Mouse (Mus musculus) limb, embryonic 12.5 days (tissue): ENCODE results near the gene Ubxn4. TPM values are rescaled to one million over a fixed set of nuclear protein-coding genes. Genes with fewer than 3 reads are reported as not detected.

Source experiments
- ATAC-seq: fragments of 200-750 bp; cut with Nextera tagmentation; 2 replicates; pipeline ENCODE4 v1.8.0; 2017; ENCODE audit warnings: low read depth, moderate TSS enrichment; ENCODE audit not compliant: insufficient number of reproducible peaks, insufficient read depth, low FRiP score, low TSS enrichment
- H3K27ac ChIP-seq: fragments of 300-500 bp; sonication (generic); 2 replicates; pipeline ENCODE4 v1.5.1; 2016; ENCODE audit warnings: mild to moderate bottlenecking, moderate library complexity
- H3K27me3 ChIP-seq: fragments of 300-500 bp; sonication (generic); 2 replicates; pipeline ENCODE4 v1.6.1; 2016; ENCODE audit warnings: mild to moderate bottlenecking, moderate library complexity
- H3K36me3 ChIP-seq: fragments of 300-500 bp; sonication (generic); 2 replicates; pipeline ENCODE4 v1.6.1; 2016; ENCODE audit warnings: mild to moderate bottlenecking, moderate library complexity
- H3K4me1 ChIP-seq: fragments of 300-500 bp; sonication (generic); replicated peaks from 2 replicates; pipeline ENCODE4 v1.6.1; 2016
- H3K4me2 ChIP-seq: fragments of 300-500 bp; sonication (generic); 2 replicates; pipeline ENCODE4 v1.6.1; 2016; ENCODE audit warnings: mild to moderate bottlenecking, moderate library complexity
- H3K4me3 ChIP-seq: fragments of 300-500 bp; sonication (generic); replicated peaks from 2 replicates; pipeline ENCODE4 v1.5.1; 2016; ENCODE audit warnings: mild to moderate bottlenecking
- H3K9ac ChIP-seq: fragments of 300-500 bp; sonication (generic); replicated peaks from 2 replicates; pipeline ENCODE4 v1.6.1; 2016; ENCODE audit warnings: mild to moderate bottlenecking, moderate library complexity
- H3K9me3 ChIP-seq: fragments of 300-500 bp; sonication (generic); 2 replicates; pipeline ENCODE4 v1.6.1; 2016; ENCODE audit warnings: mild to moderate bottlenecking, moderate library complexity
- WGBS: fragments of 180-500 bp; shearing (Covaris S2); methylation state at CpG from one replicate; pipeline ENCODE4 v1.1.7; 2016; 5-methylcytosine and 5-hydroxymethylcytosine counted together
- polyA plus RNA-seq: library from polyadenylated mRNA; unstranded; fragments of >200 nt; fragmentation: Nextera tagmentation; extraction: Ambion mirVana; gene quantifications from 2 replicates; pipeline ENCODE4 v1.2.1, GENCODE M21; 2016

Ubxn4 gene
- polyA plus RNA-seq, 1 experiment from 2014 or later, result 67.8 TPM

DNA sequence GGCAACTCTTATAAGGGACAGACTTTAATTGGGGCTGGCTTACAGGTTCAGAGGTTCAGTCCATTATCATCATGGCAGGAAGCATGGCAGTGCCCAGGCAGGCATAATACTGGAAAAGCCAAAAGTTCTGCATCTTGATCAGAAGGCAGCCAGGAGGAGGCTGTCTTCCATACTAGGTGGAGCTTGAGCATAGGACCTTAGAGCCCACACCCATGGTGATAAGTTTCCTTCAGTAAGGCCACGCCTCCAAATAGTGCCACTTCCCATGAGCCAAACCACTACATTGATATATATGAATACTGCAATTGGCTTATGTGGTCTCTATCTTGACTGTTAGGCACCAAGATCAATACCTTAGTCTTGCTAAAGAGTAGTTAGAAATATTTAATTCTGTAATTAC, 32.1 kb downstream of the Ubxn4 start:
- H3K27me3 ChIP-seq, result no peaks in the 10 kb centered on the region
- no peak overlapping the region for H3K4me3 ChIP-seq
- no peak overlapping the region for H3K27ac ChIP-seq
- peaks cover 90% of the 10 kb centered on the region for H3K36me3 ChIP-seq
- H3K4me1 ChIP-seq, result no peaks in the 10 kb centered on the region
- H3K4me2 ChIP-seq, result no peak overlapping the region
- H3K9me3 ChIP-seq, result no peaks in the 10 kb centered on the region
- no peak overlapping the region for H3K9ac ChIP-seq
- ATAC-seq, result no peak
- WGBS, result 85% methylated on average over 1 of the region's 1 CpGs

DNA sequence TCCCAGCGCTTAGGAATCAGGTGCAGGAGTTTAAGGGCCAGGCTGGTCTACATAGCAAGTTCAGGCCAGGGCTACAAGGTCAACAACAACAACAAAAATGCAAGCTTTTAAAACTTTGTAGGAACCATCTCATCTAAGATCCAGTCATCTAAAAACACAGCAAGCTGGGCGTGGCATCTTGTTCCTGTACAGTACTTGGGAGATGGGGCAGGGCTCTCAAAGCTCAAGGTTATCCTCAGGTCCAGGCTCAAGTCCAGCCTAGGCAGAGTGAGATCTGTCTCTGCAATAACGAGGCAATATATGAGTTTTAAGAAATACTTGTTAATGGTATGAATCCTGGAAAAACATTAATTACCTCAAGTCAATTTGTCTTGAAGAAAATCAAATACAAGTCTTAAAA, 34.8 kb downstream of the Ubxn4 start:
- Histone ChIP-seq H3K27ac (no peak overlapping the region), H3K27me3 (no peaks in the 10 kb centered on the region), H3K4me1 (no peaks in the 10 kb centered on the region), H3K4me3 (no peak overlapping the region), H3K9me3 (no peaks in the 10 kb centered on the region), H3K36me3 (peaks cover 77% of the 10 kb centered on the region), H3K4me2 (no peak overlapping the region), H3K9ac (no peak overlapping the region)
- ATAC-seq, result no peak
- WGBS, result 94% methylated on average over 3 of the region's 3 CpGs

DNA sequence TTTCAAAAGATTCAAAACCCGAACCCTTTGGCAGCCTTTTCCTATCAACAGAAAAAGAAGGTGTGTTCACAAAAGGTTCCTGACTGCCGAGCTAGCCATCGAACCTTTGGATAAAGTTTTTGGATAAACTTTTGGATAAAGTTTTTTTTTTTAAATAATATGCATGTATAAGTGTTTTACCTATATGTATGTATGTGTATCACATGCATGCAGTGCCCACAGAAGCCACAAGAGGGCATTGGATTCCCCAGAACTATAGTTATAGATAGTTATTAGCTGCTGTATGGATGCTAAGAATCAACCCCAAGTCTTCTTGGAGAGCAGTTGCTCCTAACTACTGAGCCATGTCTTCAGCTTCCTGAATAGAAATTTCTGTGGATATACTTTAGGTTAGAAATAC, 38.0 kb downstream of the Ubxn4 start:
- Histone ChIP-seq H3K27ac (no peak overlapping the region), H3K9me3 (no peaks in the 10 kb centered on the region), H3K9ac (no peak overlapping the region), H3K4me3 (no peak overlapping the region), H3K4me1 (no peaks in the 10 kb centered on the region), H3K4me2 (no peak overlapping the region), H3K36me3 (peaks cover 50% of the 10 kb centered on the region), H3K27me3 (no peaks in the 10 kb centered on the region)
- ATAC-seq, result no peak
- WGBS, result 93% methylated on average over 3 of the region's 3 CpGs

DNA sequence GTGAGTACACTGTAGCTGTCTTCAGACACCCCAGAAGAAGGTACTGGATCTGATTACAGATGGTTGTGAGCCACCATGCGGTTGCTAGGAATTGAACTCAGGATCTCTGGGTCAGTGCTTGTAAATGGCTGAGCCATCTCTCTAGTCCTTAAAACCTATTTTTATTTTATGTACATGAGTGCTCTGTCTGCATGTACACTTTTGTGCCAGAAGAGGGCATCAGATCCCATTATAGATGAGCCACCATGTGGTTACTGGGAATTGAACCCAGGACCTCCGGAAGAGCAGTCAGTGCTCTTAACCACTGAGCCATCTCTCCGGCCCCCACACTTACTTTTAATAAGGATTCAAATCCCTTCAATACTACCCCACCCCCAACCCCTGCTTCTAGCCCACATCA, 39.2 kb downstream of the Ubxn4 start:
- H3K27me3 ChIP-seq, result no peaks in the 10 kb centered on the region
- WGBS, result 95% methylated on average over 3 of the region's 3 CpGs
- H3K9me3 ChIP-seq, result no peaks in the 10 kb centered on the region
- H3K27ac ChIP-seq, result no peak overlapping the region
- no peak for ATAC-seq
- H3K4me3 ChIP-seq, result no peak overlapping the region
- no peaks in the 10 kb centered on the region for H3K4me1 ChIP-seq
- no peak overlapping the region for H3K4me2 ChIP-seq
- no peak overlapping the region for H3K9ac ChIP-seq
- peaks cover 38% of the 10 kb centered on the region for H3K36me3 ChIP-seq

DNA sequence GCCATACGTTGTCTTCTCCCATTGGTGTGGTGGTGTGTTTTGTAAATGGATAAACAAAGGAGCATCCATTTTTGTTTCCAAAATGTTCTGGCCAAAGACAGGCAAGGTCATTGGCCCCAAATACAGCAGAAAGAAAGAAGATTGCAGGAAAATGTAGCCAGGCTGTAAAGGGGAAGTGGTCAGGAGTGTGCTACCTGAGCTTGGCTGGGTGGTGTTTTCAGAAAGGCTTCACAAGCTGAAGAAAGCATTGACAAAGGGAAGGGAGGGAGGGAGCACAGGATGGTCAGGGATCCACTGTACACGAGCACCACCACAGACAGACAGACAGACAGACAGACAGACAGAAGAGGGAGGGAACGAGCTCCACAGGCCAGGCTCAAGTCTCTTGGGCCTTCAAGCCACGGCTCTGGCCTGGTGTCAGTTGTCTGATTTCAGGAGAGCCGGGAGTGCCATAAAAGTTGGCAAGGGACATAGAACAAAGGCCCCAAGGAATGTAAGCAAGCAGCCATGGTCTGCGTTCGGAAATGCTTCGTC, 40.5 kb downstream of the Ubxn4 start:
- WGBS, result 77% methylated on average over 8 of the region's 8 CpGs
- Histone ChIP-seq H3K4me3 (no peak overlapping the region), H3K9ac (no peak overlapping the region), H3K4me2 (no peak overlapping the region), H3K27ac (no peak overlapping the region), H3K4me1 (no peaks in the 10 kb centered on the region), H3K9me3 (no peaks in the 10 kb centered on the region), H3K36me3 (peaks cover 25% of the 10 kb centered on the region), H3K27me3 (no peaks in the 10 kb centered on the region)
- ATAC-seq, result no peak

DNA sequence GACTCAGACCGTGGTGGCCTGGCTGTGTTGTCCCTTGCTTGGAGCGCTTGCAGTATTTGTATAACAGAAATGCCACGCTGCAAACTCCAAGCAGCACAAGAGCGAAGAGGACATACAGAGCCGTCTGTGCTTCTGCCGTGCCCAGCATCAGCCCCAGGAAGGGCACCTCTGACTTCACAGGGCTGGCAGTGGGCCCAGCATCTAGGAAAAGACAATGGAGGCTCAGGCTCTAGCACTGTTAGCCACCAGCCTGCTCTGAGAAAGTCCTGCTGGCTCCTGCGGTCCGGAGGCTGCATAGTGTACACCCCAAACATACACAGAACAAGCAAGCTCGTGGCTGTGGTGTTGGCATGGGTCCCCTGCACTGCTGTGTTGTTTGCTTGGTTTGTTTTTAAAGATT, 41.4 kb downstream of the Ubxn4 start:
- H3K36me3 ChIP-seq, result peaks cover 16% of the 10 kb centered on the region
- H3K27me3 ChIP-seq, result no peaks in the 10 kb centered on the region
- no peak for ATAC-seq
- H3K4me1 ChIP-seq, result no peaks in the 10 kb centered on the region
- H3K9ac ChIP-seq, result no peak overlapping the region
- no peak overlapping the region for H3K4me3 ChIP-seq
- WGBS, result 92% methylated on average over 9 of the region's 9 CpGs
- H3K9me3 ChIP-seq, result no peaks in the 10 kb centered on the region
- no peak overlapping the region for H3K4me2 ChIP-seq
- H3K27ac ChIP-seq, result no peak overlapping the region

DNA sequence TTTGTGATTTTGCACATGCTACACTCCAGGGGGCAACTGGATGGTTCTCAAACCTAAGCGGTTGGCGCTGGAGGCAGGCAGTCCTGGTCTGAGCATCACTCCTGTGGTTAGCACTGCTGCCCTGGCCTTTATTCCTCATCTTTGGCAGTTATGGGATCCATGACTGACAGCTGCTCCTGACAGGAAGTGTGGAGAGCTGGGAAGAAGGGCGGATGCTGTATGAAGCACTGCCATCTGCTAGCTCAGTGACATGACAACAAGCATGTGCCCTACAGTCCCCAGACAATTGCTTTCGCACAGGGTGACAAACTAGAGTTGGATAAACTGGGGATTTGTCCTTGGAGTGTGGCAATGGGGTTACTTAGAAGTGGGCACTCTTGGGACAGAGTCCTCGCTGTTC, 46.5 kb downstream of the Ubxn4 start:
- no peak for ATAC-seq
- WGBS, result 91% methylated on average over 5 of the region's 5 CpGs
- H3K9ac ChIP-seq, result no peak overlapping the region
- no peaks in the 10 kb centered on the region for H3K27me3 ChIP-seq
- no peak overlapping the region for H3K4me3 ChIP-seq
- H3K4me2 ChIP-seq, result no peak overlapping the region
- H3K27ac ChIP-seq, result no peak overlapping the region
- no peaks in the 10 kb centered on the region for H3K9me3 ChIP-seq
- H3K36me3 ChIP-seq, result peaks cover 3% of the 10 kb centered on the region; the same call in 1 of the 2 replicates
- no peaks in the 10 kb centered on the region for H3K4me1 ChIP-seq

DNA sequence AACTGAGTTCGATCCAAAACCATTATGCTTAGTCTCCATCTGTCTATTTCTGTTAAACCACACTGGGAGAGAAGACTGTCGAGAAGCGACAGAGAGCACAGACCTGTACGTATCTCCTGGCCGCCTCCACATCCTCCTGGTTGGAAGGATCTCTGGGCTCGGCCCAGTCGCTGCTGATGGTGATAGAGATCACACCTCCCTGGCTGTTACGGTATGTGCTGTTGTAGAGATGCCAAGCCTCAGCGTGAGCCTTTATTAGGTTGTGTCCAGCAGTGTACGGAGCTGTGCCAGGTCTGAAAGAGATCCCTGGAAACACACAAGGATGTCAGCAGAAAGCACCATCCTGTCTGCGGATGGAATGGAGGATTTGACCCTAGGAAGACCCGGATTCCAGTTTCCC, 49.8 kb downstream of the Ubxn4 start:
- Histone ChIP-seq H3K4me1 (no peaks in the 10 kb centered on the region), H3K27me3 (no peaks in the 10 kb centered on the region), H3K9ac (no peak overlapping the region), H3K9me3 (no peaks in the 10 kb centered on the region), H3K36me3 (0 out of 2 replicates have a peak, but pooled peaks cover 3% of the 10 kb centered on the region), H3K4me2 (no peak overlapping the region), H3K4me3 (no peak overlapping the region), H3K27ac (no peak overlapping the region)
- ATAC-seq, result no peak
- WGBS, result 83% methylated on average over 12 of the region's 12 CpGs

DNA sequence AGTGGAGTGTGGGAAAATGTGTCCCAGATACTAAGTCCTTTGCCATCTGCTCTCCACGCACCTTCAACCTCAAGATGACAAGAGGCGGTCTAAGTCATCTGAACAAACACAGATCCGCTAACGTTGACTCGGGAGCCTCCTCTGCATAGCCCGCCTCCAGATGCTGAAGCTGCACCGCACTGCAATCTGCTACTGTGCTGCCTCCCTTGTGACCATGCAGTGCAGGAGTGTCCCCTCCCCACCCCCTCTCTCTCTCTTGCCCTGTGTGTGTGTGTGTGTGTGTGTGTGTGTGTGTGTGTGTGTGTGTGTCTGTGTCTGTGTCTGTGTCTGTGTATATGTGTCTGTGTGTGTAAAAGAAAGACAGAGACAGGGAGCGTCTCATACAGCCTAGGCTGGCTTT, 51.5 kb downstream of the Ubxn4 start:
- 75% methylated on average over 8 of the region's 8 CpGs for WGBS
- no peak overlapping the region for H3K27ac ChIP-seq
- H3K4me3 ChIP-seq, result no peak overlapping the region
- no peaks in the 10 kb centered on the region for H3K27me3 ChIP-seq
- no peaks in the 10 kb centered on the region for H3K9me3 ChIP-seq
- H3K9ac ChIP-seq, result no peak overlapping the region
- no peak overlapping the region for H3K4me2 ChIP-seq
- no peaks in the 10 kb centered on the region for H3K4me1 ChIP-seq
- no peak for ATAC-seq
- 0 out of 2 replicates have a peak, but pooled peaks cover 3% of the 10 kb centered on the region for H3K36me3 ChIP-seq

DNA sequence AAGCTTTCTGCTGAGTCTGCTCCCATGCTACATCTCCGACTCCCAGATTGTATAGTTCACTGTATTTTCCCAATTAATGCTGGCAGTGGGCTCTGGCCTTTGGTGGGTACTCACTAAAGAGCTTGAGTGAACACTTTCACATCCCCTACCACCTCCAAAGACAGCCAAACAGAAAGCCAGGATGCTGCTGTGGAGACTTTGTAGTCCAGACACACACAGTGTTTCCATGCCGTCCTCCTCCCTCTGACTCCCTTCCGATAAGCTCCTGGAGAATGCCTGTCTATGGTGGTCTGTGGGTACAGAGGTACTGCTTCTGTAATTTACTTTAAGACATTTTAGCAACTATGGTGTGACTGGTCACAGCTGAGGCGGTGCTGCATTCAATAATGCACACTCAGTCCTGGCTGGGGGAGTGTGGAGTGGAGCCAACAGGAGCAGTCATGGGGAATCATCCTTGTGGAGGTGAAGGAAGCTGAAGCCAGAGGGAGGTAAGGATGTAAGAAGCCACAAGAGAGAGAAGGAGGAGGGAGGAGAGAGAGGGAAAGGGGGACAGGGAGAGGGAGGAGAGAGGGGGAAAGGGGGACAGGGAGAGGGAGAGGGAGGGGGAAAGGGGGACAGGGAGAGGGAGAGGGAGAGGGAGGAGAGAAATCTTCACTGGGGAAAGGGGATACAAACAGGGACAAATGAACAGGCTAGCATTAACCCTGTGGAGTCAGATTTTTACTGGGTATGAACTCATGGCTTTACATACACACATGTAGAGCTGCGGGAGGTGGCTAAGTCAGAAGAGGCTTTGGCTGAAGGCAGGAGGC, 52.2 kb downstream of the Ubxn4 start:
- WGBS, result 78% methylated on average over 5 of the region's 5 CpGs

DNA sequence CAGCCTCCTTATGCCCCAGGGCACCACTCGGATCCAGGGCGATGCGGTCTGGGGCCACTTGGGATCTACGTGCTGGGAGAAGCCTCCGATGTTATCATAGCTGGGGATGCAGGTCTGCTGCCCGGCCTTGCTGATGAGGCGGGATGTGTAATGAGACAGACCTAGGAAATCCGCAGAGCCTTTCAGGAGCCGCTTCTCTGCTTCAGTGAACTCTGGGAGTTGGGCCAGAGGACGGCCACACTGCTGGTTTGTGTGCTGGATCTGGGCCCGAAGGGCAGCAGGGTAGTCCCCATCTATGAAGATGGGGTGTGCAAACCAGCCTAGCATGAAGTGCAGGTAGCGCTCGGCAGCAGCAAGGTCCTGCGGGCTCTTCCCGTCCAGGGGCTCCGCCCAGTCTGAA, 60.1 kb downstream of the Ubxn4 start:
- H3K4me2 ChIP-seq, result no peak overlapping the region
- 96% methylated on average over 16 of the region's 16 CpGs for WGBS
- no peak for ATAC-seq
- no peak overlapping the region for H3K27ac ChIP-seq
- H3K9me3 ChIP-seq, result no peaks in the 10 kb centered on the region
- H3K4me1 ChIP-seq, result no peaks in the 10 kb centered on the region; the same call in 1 of the 2 replicates
- H3K36me3 ChIP-seq, result peaks cover 3% of the 10 kb centered on the region; the same call in 1 of the 2 replicates
- no peak overlapping the region for H3K9ac ChIP-seq
- no peaks in the 10 kb centered on the region for H3K27me3 ChIP-seq
- H3K4me3 ChIP-seq, result no peak overlapping the region

More for the DNA sequence above, 52.2 kb downstream of the Ubxn4 start:
- Histone ChIP-seq H3K4me3 (no peak overlapping the region), H3K4me2 (no peak overlapping the region), H3K4me1 (no peaks in the 10 kb centered on the region), H3K9ac (no peak overlapping the region), H3K27me3 (no peaks in the 10 kb centered on the region), H3K9me3 (no peaks in the 10 kb centered on the region), H3K36me3 (peaks cover 6% of the 10 kb centered on the region; the same call in 1 of the 2 replicates), H3K27ac (no peak overlapping the region)
- no peak for ATAC-seq
